Mouse (Mus musculus): Measurements from ENCODE around the gene Sell. TPM values are rescaled to one million over a fixed set of nuclear protein-coding genes. Genes with fewer than 3 reads are reported as not detected.

Sell gene
- total and polyA plus RNA-seq, 2 experiments, result 0.78 to 1.1 TPM

DNA sequence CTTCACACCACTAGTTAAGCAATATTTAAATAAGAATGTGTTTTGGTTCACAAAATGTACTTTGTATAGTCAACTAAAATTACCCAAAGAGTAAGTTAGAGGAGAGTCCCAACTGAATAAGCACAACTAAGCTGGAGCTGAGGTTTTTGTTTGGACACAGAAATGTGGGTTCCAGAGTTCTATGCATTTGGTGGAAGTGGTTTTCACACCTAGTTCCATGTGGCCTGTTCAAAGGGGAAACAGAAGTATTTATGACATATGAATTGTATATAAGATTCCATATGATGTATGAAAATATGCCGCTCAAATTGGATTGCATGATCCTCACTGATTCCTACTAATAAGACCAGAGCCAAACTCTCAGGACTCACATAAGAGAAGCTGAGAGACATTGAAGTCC lies 13.6 kb downstream of the Sell start:
- Histone ChIP-seq H3K9ac (ENCODE audit: low read depth, low read length) (no peak overlapping the region), H3K4me3 (ENCODE audit: insufficient read depth, low read depth, low read length) (no peak overlapping the region), H3K4me1 (ENCODE audit: control insufficient read depth, insufficient read depth, low read length) (no peaks in the 10 kb centered on the region), H3K27ac (replicated peaks; ENCODE audit: insufficient read depth, low read depth, low read length) (no peak overlapping the region), H3K79me2 (ENCODE audit: control insufficient read depth, insufficient read depth, low read length) (no peaks in the 10 kb centered on the region), H3K36me3 (ENCODE audit: control insufficient read depth, insufficient read depth, low read length) (no peaks in the 10 kb centered on the region), H3K27me3 (ENCODE audit: control insufficient read depth, insufficient read depth, low read length) (no peaks in the 10 kb centered on the region)
- 98% methylated on average over 1 of the region's 1 CpGs for WGBS
- TF ChIP-seq CTCF (IDR thresholded peaks at IDR 0.05; ENCODE audit: low read depth, low read length) (no peak), POLR2A (IDR thresholded peaks at IDR 0.05; ENCODE audit: extremely low read depth, insufficient read depth, low read length) (no peak)
- peak; percentile 9 for DNase-seq (ENCODE audit: extremely low read depth, low read depth, low spot score)

DNA sequence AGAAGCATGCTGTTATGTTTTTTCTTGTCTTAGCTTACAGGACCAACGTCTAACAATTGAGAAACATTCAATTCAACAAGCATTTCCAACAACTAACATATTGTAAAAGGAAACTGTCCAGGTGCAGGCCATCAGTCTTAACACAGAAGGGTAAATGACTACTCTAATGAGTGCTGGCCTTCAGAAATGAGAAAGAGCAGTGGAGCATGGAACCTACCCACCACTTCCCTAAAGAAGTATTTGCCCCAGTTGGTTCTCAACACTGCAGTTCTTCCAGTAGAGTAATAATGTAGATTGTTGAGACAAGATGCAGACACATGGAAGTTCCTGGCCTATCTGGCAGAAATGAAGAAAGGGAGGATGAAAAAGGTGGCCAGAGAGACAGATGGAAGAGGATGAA lies 14.7 kb downstream of the Sell start:
- no peak for DNase-seq (ENCODE audit: extremely low read depth, low read depth, low spot score)
- 66% methylated on average over 1 of the region's 1 CpGs for WGBS
- no peak overlapping the region for H3K27ac ChIP-seq (replicated peaks; ENCODE audit: insufficient read depth, low read depth, low read length)
- H3K27me3 ChIP-seq (ENCODE audit: control insufficient read depth, insufficient read depth, low read length), result no peaks in the 10 kb centered on the region
- H3K9ac ChIP-seq (ENCODE audit: low read depth, low read length), result no peak overlapping the region
- no peak overlapping the region for H3K4me3 ChIP-seq (ENCODE audit: insufficient read depth, low read depth, low read length)
- no peaks in the 10 kb centered on the region for H3K4me1 ChIP-seq (ENCODE audit: control insufficient read depth, insufficient read depth, low read length)
- H3K36me3 ChIP-seq (ENCODE audit: control insufficient read depth, insufficient read depth, low read length), result no peaks in the 10 kb centered on the region
- H3K79me2 ChIP-seq (ENCODE audit: control insufficient read depth, insufficient read depth, low read length), result no peaks in the 10 kb centered on the region
- TF ChIP-seq CTCF (IDR thresholded peaks at IDR 0.05; ENCODE audit: low read depth, low read length), result no peak
- TF ChIP-seq POLR2A (IDR thresholded peaks at IDR 0.05; ENCODE audit: extremely low read depth, insufficient read depth, low read length), result no peak

DNA sequence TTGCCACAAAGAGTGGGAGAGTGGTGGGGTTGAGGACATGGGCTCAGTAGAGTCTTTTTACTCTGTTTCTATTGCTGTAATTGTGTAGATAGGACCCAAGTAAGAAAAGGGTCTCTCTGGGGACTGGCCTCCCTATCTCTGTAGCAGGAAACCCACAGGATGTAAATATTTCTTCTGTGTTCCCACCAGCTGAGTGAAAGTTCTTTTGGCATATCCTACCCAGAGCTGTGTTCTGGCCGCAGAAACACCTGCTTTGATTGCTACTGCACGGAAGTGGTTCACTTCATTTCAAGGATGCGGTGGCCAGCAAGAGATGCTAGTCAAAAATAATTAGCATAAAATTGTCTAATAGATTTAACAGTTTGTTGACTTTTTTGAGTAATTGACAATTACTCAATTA lies 15.2 kb downstream of the Sell start:
- TF ChIP-seq CTCF (IDR thresholded peaks at IDR 0.05; ENCODE audit: low read depth, low read length), result no peak
- TF ChIP-seq POLR2A (IDR thresholded peaks at IDR 0.05; ENCODE audit: extremely low read depth, insufficient read depth, low read length), result no peak
- H3K9ac ChIP-seq (ENCODE audit: low read depth, low read length), result no peak overlapping the region
- DNase-seq (ENCODE audit: extremely low read depth, low read depth, low spot score), result no peak
- no peak overlapping the region for H3K27ac ChIP-seq (replicated peaks; ENCODE audit: insufficient read depth, low read depth, low read length)
- no peaks in the 10 kb centered on the region for H3K36me3 ChIP-seq (ENCODE audit: control insufficient read depth, insufficient read depth, low read length)
- WGBS, result 87% methylated on average over 3 of the region's 3 CpGs
- H3K27me3 ChIP-seq (ENCODE audit: control insufficient read depth, insufficient read depth, low read length), result no peaks in the 10 kb centered on the region
- no peaks in the 10 kb centered on the region for H3K4me1 ChIP-seq (ENCODE audit: control insufficient read depth, insufficient read depth, low read length)
- no peaks in the 10 kb centered on the region for H3K79me2 ChIP-seq (ENCODE audit: control insufficient read depth, insufficient read depth, low read length)
- no peak overlapping the region for H3K4me3 ChIP-seq (ENCODE audit: insufficient read depth, low read depth, low read length)

DNA sequence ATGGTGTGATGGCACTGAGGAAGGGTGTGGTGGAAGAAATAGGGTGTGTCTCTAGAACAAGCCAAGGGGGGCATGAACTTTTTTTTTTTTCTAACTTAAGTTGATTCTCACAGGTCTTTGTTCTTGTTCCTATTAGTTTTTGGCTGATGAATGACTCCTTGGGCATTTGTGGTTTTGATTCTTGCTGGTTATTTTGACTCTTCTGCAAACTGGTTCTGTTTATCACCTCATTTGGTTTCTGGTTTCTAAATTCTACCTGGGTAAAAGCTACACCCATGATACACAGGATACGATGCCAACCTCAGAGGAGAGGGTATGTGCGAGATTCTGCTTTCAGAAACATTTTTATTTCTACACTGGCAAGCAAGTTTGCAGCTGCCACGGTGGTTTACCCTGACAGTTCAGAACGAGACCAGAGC lies 16.6 kb downstream of the Sell start:
- H3K9ac ChIP-seq (ENCODE audit: low read depth, low read length), result no peak overlapping the region
- H3K79me2 ChIP-seq (ENCODE audit: control insufficient read depth, insufficient read depth, low read length), result no peaks in the 10 kb centered on the region
- no peak for DNase-seq (ENCODE audit: extremely low read depth, low read depth, low spot score)
- no peaks in the 10 kb centered on the region for H3K27me3 ChIP-seq (ENCODE audit: control insufficient read depth, insufficient read depth, low read length)
- 77% methylated on average over 4 of the region's 4 CpGs for WGBS
- H3K4me3 ChIP-seq (ENCODE audit: insufficient read depth, low read depth, low read length), result no peak overlapping the region
- H3K36me3 ChIP-seq (ENCODE audit: control insufficient read depth, insufficient read depth, low read length), result no peaks in the 10 kb centered on the region
- H3K4me1 ChIP-seq (ENCODE audit: control insufficient read depth, insufficient read depth, low read length), result no peaks in the 10 kb centered on the region
- TF ChIP-seq CTCF (IDR thresholded peaks at IDR 0.05; ENCODE audit: low read depth, low read length) (no peak), POLR2A (IDR thresholded peaks at IDR 0.05; ENCODE audit: extremely low read depth, insufficient read depth, low read length) (no peak)
- no peak overlapping the region for H3K27ac ChIP-seq (replicated peaks; ENCODE audit: insufficient read depth, low read depth, low read length)

DNA sequence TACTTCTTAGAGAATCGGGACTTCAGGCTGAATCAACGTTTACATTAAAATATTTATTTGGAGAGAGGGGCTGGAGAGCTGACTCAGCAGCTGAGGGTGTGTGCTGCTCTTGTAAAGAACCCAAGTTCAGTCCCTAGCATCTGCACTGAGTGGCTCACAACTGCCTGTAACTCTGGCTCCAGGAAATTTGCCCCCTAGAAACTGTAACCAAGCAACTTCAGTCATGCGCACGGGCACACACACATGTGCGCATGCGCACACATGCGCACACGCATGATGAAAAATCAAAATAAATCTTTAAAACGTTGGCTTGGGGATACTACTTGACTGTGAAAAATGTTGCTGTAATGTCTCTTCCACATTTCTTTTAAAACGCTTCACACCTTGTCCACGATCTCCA lies 17.3 kb downstream of the Sell start:
- WGBS, result 79% methylated on average over 11 of the region's 11 CpGs
- no peak for DNase-seq (ENCODE audit: extremely low read depth, low read depth, low spot score)
- H3K4me3 ChIP-seq (ENCODE audit: insufficient read depth, low read depth, low read length), result no peak overlapping the region
- no peaks in the 10 kb centered on the region for H3K36me3 ChIP-seq (ENCODE audit: control insufficient read depth, insufficient read depth, low read length)
- no peaks in the 10 kb centered on the region for H3K4me1 ChIP-seq (ENCODE audit: control insufficient read depth, insufficient read depth, low read length)
- no peak overlapping the region for H3K9ac ChIP-seq (ENCODE audit: low read depth, low read length)
- H3K27me3 ChIP-seq (ENCODE audit: control insufficient read depth, insufficient read depth, low read length), result no peaks in the 10 kb centered on the region
- TF ChIP-seq POLR2A (IDR thresholded peaks at IDR 0.05; ENCODE audit: extremely low read depth, insufficient read depth, low read length) (no peak), CTCF (IDR thresholded peaks at IDR 0.05; ENCODE audit: low read depth, low read length) (no peak)
- no peaks in the 10 kb centered on the region for H3K79me2 ChIP-seq (ENCODE audit: control insufficient read depth, insufficient read depth, low read length)
- no peak overlapping the region for H3K27ac ChIP-seq (replicated peaks; ENCODE audit: insufficient read depth, low read depth, low read length)

DNA sequence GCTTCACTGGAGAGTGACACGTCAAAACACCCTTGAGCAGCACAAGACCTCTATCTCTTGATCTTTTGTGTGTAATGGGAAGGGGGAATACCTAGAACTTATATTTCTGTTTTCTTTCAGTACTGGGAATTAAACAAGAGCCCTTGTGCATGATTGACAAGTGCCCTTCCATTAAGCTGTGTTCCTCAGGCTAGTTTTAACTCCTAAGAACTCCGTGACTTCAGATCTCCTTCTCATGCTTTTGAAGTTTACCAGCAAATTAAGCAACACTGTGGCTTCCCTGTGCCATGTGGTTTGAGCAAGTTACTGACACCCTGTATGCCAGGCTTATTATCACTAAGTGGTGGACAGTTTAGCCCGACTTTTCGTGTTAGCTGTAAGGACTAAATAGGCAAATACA lies 21.3 kb downstream of the Sell start:
- no peaks in the 10 kb centered on the region for H3K4me1 ChIP-seq (ENCODE audit: control insufficient read depth, insufficient read depth, low read length)
- DNase-seq (ENCODE audit: extremely low read depth, low read depth, low spot score), result no peak
- H3K27ac ChIP-seq (replicated peaks; ENCODE audit: insufficient read depth, low read depth, low read length), result no peak overlapping the region
- TF ChIP-seq CTCF (IDR thresholded peaks at IDR 0.05; ENCODE audit: low read depth, low read length) (no peak), POLR2A (IDR thresholded peaks at IDR 0.05; ENCODE audit: extremely low read depth, insufficient read depth, low read length) (no peak)
- no peak overlapping the region for H3K9ac ChIP-seq (ENCODE audit: low read depth, low read length)
- no peak overlapping the region for H3K4me3 ChIP-seq (ENCODE audit: insufficient read depth, low read depth, low read length)
- no peaks in the 10 kb centered on the region for H3K27me3 ChIP-seq (ENCODE audit: control insufficient read depth, insufficient read depth, low read length)
- WGBS, result 91% methylated on average over 4 of the region's 4 CpGs
- no peaks in the 10 kb centered on the region for H3K79me2 ChIP-seq (ENCODE audit: control insufficient read depth, insufficient read depth, low read length)
- no peaks in the 10 kb centered on the region for H3K36me3 ChIP-seq (ENCODE audit: control insufficient read depth, insufficient read depth, low read length)
